Mouse (Mus musculus) ES-Bruce4 (cell line): ENCODE results near the gene Anp32a. TPM values are rescaled to one million over a fixed set of nuclear protein-coding genes. Genes with fewer than 3 reads are reported as not detected.

Experiments used
- H3K27ac ChIP-seq: 2 replicates; pipeline ENCODE4 v1.5.1; 2012; ENCODE audit warnings: low read length, inconsistent platforms; ENCODE audit not compliant: insufficient read depth
- H3K27me3 ChIP-seq: 2 replicates; pipeline ENCODE4 v1.6.1; 2012; ENCODE audit warnings: mild to moderate bottlenecking, low read length, inconsistent platforms; ENCODE audit not compliant: control insufficient read depth, poor library complexity, insufficient read depth, severe bottlenecking
- H3K36me3 ChIP-seq: 2 replicates; pipeline ENCODE4 v1.6.1; 2012; ENCODE audit warnings: inconsistent platforms, mild to moderate bottlenecking, low read length, moderate library complexity; ENCODE audit not compliant: control insufficient read depth, poor library complexity, insufficient read depth, severe bottlenecking
- H3K4me1 ChIP-seq: one replicate; pipeline ENCODE4 v1.8.1; 2011; ENCODE audit warnings: low read length; ENCODE audit not compliant: control insufficient read depth, insufficient read depth
- H3K4me3 ChIP-seq: 2 replicates; pipeline ENCODE4 v1.5.1; 2011; ENCODE audit warnings: low read depth, mild to moderate bottlenecking, low read length
- H3K9ac ChIP-seq: 2 replicates; pipeline ENCODE4 v1.6.1; 2012; ENCODE audit warnings: low read depth, mild to moderate bottlenecking, inconsistent platforms; ENCODE audit not compliant: poor library complexity, severe bottlenecking
- H3K9me3 ChIP-seq: replicated peaks from 2 replicates; pipeline ENCODE4 v1.6.1; 2012; ENCODE audit warnings: mild to moderate bottlenecking, low read length, inconsistent platforms; ENCODE audit not compliant: control insufficient read depth, poor library complexity, insufficient read depth, severe bottlenecking
- CTCF ChIP-seq: IDR thresholded peaks from one replicate; pipeline ENCODE4 v1.8.1; 2011; ENCODE audit warnings: low read depth, low read length
- EP300 ChIP-seq: IDR thresholded peaks from 2 replicates; pipeline ENCODE4 v1.6.1; 2011; ENCODE audit warnings: low read depth, low read length; ENCODE audit not compliant: insufficient read depth
- POLR2A ChIP-seq: IDR thresholded peaks from one replicate; pipeline ENCODE4 v1.8.1; 2011; ENCODE audit warnings: low read length; ENCODE audit not compliant: insufficient read depth
- polyA plus RNA-seq: library from polyadenylated mRNA; stranded (reverse); fragments of >200 nt; gene quantifications from 2 replicates; pipeline ENCODE4 v1.2.4, GENCODE M21; 2011; ENCODE audit warnings: low read depth; ENCODE audit not compliant: missing spikeins, insufficient read depth, insufficient read length

The Anp32a gene
- polyA plus RNA-seq, 1 experiment = 779 TPM

DNA sequence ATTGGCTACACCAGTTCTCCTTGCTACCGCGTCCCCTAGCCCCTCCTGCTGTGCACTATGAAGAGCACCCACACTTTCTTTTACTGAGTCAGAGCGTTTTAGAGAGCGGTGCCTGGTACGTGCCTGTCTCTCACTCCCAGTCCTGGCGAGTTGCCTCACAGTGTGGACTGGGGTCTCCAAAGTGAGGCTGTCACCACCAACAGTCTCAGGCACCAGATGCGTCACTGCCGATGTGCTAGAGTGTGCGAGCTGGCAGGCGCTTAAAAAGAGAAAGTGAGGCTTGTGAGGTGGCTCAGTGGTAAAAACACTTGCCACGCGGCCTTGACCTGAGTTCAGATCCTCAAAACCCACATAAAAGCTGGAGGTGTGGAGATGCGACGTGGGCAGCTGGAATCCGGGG, 8.2 kb downstream of the Anp32a start:
- Histone ChIP-seq H3K9me3 (no peaks in the 10 kb centered on the region), H3K27me3 (no peaks in the 10 kb centered on the region), H3K9ac (no peak overlapping the region), H3K27ac (no peak overlapping the region), H3K4me1 (peaks cover 22% of the 10 kb centered on the region), H3K4me3 (0 out of 2 replicates have a peak overlapping the region, but pooled peaks have one; percentile 10), H3K36me3 (no peaks in the 10 kb centered on the region)
- TF ChIP-seq CTCF (no peak), EP300 (no peak), POLR2A (no peak)

DNA sequence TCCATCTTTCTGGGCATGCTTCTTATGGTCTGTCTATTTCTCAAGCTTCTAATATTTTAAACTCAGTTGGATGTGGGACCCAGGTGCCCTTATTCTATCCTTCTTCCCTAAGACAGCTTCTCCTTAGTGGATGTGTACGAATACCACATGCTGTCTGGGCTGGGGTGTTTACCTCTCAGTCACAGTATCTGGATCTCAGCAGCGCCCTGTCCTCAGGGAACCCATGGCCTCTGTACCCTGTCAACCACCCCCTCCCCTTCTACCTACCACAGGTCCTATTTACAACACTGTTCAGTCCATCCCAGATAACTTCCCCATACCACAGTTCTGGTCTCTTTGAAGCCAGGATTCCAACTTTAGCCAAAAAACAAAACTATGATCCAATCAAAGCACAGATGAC, 9.6 kb downstream of the Anp32a start:
- TF ChIP-seq EP300 (no peak), POLR2A (no peak), CTCF (no peak)
- H3K36me3 ChIP-seq = no peaks in the 10 kb centered on the region
- H3K9ac ChIP-seq = no peak overlapping the region
- peaks cover 20% of the 10 kb centered on the region for H3K4me1 ChIP-seq
- peak overlapping the region; percentile 50 for H3K27ac ChIP-seq
- H3K9me3 ChIP-seq = no peaks in the 10 kb centered on the region
- no peak overlapping the region for H3K4me3 ChIP-seq
- H3K27me3 ChIP-seq = no peaks in the 10 kb centered on the region

DNA sequence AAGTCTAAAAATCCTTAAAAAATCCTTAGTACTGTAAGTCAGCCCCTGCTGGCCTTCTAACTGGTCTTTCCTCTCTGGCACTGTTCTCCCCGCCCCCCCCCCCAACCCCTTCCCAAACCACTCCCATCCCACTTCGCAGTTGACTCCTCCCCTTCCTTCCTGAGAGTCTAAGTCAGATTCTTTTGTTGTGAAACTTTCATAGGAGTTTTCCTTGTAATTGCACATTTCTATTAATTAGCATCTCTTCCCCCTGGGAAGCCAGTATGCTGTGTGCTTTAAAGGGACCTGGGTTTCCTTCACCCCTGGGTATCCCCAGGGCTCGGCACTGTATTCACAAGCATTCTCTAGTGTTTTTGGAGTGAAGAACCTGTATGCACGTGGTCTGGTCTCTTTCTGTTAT, 10.1 kb downstream of the Anp32a start:
- no peak overlapping the region for H3K9ac ChIP-seq
- no peaks in the 10 kb centered on the region for H3K36me3 ChIP-seq
- H3K27ac ChIP-seq = no peak overlapping the region; the same call in 1 of the 2 replicates
- peaks cover 20% of the 10 kb centered on the region for H3K4me1 ChIP-seq
- H3K9me3 ChIP-seq = no peaks in the 10 kb centered on the region
- H3K27me3 ChIP-seq = no peaks in the 10 kb centered on the region
- TF ChIP-seq CTCF (no peak), EP300 (no peak), POLR2A (no peak)
- no peak overlapping the region for H3K4me3 ChIP-seq

DNA sequence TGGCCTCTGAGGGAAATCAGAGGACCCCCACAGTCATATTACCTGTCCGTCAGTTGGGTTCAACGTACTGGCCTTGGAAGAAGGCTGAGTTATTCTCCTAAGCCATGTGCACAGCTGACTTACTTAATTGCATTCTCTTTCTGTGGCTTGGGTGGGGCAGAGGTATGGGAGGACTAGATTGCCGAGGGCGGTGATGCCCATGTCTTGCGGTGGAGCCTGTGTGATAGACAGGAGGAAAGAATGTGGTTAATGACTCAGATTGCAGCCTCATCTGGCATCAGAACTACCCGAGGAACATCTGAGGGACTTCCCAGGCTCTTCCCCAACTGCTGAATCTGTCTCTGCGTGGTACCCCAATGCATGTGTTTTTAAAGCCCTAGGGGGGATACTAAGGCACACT, 12.7 kb downstream of the Anp32a start:
- H3K4me1 ChIP-seq = peaks cover 13% of the 10 kb centered on the region
- no peaks in the 10 kb centered on the region for H3K9me3 ChIP-seq
- H3K4me3 ChIP-seq = no peak overlapping the region
- H3K27me3 ChIP-seq = no peaks in the 10 kb centered on the region
- no peak overlapping the region for H3K27ac ChIP-seq
- H3K36me3 ChIP-seq = peaks cover 4% of the 10 kb centered on the region; the same call in 1 of the 2 replicates
- TF ChIP-seq CTCF (no peak), POLR2A (no peak), EP300 (no peak)
- no peak overlapping the region for H3K9ac ChIP-seq

DNA sequence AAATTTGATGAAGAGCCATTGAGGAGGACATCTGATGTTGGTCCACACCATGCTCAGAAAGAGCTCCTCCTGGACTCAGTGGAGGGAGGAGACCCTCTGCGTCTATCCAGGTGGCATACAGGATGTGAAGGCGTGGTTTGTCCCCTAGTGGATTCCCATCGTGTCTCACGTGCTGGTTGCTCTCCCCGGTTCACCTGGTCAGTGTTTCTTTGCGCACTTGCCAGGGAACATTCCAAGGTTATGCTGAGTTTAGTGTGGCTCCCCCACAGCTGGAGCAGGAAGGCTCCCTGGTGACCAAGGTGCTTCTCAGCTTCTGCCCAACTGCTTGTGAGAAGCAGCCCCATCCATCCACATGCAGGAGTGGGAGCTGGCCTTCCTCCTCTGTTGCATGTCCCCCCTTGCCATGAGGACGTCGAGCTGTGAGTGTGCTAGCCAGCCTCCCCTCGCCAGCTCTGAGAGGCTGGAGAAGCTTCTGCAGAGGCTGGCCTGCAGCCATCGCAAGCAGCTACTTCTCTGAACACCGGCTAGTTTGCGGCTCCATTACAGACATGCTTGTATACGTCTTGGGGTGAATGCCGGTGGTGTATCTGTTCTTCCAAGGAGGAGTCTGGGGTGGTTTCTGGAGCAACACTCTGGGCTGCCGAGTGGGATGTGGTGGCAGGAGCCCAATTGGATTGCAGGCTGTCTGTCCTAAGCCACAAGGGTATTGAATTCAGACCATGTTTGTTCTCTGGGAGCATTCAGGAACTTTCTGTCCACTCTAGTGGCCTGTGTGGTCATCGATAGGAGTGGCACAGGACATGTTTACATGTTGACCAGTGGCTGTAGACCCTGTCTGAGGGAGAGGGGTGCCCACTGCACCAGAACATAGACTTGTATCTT, 14.0 kb downstream of the Anp32a start:
- H3K4me3 ChIP-seq = no peak overlapping the region
- no peak for TF ChIP-seq CTCF
- no peak for TF ChIP-seq POLR2A
- TF ChIP-seq EP300 = no peak
- H3K27me3 ChIP-seq = no peaks in the 10 kb centered on the region
- peaks cover 6% of the 10 kb centered on the region for H3K4me1 ChIP-seq
- no peaks in the 10 kb centered on the region for H3K9me3 ChIP-seq
- H3K27ac ChIP-seq = no peak overlapping the region
- peaks cover 4% of the 10 kb centered on the region; the same call in 1 of the 2 replicates for H3K36me3 ChIP-seq
- H3K9ac ChIP-seq = no peak overlapping the region

DNA sequence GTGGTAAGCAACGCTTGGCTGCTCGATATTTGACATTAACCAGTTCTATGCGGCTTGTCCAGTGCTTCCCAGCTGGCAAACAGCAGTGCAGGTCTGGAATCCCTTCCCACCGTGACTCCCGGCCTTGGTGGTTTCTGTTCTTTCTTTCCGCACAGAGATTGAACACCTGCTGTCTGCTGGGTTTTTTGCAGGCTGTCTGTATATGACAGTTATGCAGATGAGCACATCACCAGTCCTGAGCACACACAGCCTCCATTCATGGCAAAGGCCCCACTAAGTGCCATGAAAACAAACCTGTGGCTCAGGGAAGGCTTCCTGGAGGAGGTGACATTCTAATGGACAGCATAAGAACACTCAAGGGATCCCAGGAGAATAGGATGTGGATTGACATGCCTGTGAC, 14.7 kb downstream of the Anp32a start:
- H3K4me1 ChIP-seq = peaks cover 4% of the 10 kb centered on the region
- no peak overlapping the region for H3K9ac ChIP-seq
- H3K9me3 ChIP-seq = no peaks in the 10 kb centered on the region
- H3K27me3 ChIP-seq = no peaks in the 10 kb centered on the region
- H3K4me3 ChIP-seq = no peak overlapping the region
- no peak overlapping the region for H3K27ac ChIP-seq
- no peak for TF ChIP-seq EP300
- TF ChIP-seq CTCF = no peak
- no peak for TF ChIP-seq POLR2A
- H3K36me3 ChIP-seq = peaks cover 4% of the 10 kb centered on the region; the same call in 1 of the 2 replicates
